Mouse (Mus musculus) MEL (cell line): ENCODE data around the gene Isy1.

ENCODE experiments used
- CTCF ChIP-seq, 3 experiments: IDR thresholded peaks in 2 of 3; conservative IDR thresholded peaks in 1 of 3; 2 replicates each; pipeline ENCODE4 v1.5.1; 2011 to 2012; ENCODE audit warnings: low read length in 3 of 3, low read depth in 2 of 3, mild to moderate bottlenecking in 2 of 3, improper control_type of control experiment in 1 of 3, inconsistent platforms in 1 of 3, mixed read lengths in 1 of 3, moderate library complexity in 1 of 3; ENCODE audit not compliant: control insufficient read depth in 1 of 3, insufficient read depth in 1 of 3, poor library complexity in 1 of 3, severe bottlenecking in 1 of 3
- E2F4 ChIP-seq: IDR thresholded peaks from 2 replicates; pipeline ENCODE4 v1.6.1; 2011; ENCODE audit warnings: low read depth, low read length, improper control_type of control experiment, borderline replicate concordance
- ELF1 ChIP-seq: IDR thresholded peaks from 2 replicates; pipeline ENCODE4 v1.6.1; 2014; ENCODE audit warnings: low read depth, mild to moderate bottlenecking, inconsistent platforms, low read length, improper control_type of control experiment, moderate library complexity
- EP300 ChIP-seq, 2 experiments: IDR thresholded peaks; 2 replicates each; pipeline ENCODE4 v1.6.1; 2011; ENCODE audit warnings: improper control_type of control experiment in 2 of 2, low read length in 2 of 2, low read depth in 1 of 2, mild to moderate bottlenecking in 1 of 2
- GABPA ChIP-seq: IDR thresholded peaks from 2 replicates; pipeline ENCODE4 v1.6.1; 2012; ENCODE audit warnings: low read depth, mild to moderate bottlenecking, inconsistent platforms, low read length, improper control_type of control experiment, moderate library complexity
- GATA1 ChIP-seq: IDR thresholded peaks from 2 replicates; pipeline ENCODE4 v1.6.1; 2011; ENCODE audit warnings: low read depth, low read length, improper control_type of control experiment
- KAT2A ChIP-seq: conservative IDR thresholded peaks from 2 replicates; pipeline ENCODE4 v1.6.1; 2012; ENCODE audit warnings: low read depth, low read length, improper control_type of control experiment, inconsistent platforms
- MXI1 ChIP-seq: IDR thresholded peaks from 2 replicates; pipeline ENCODE4 v1.6.1; 2011; ENCODE audit warnings: mild to moderate bottlenecking, low read depth, low read length, improper control_type of control experiment
- POLR2A ChIP-seq, 2 experiments: IDR thresholded peaks; 2 replicates each; pipeline ENCODE4 v1.6.1; 2011 to 2012; ENCODE audit warnings: low read length in 2 of 2, mild to moderate bottlenecking in 2 of 2, control low read depth in 1 of 2, improper control_type of control experiment in 1 of 2, low read depth in 1 of 2, moderate library complexity in 1 of 2; ENCODE audit not compliant: control insufficient read depth in 1 of 2, insufficient read depth in 1 of 2, poor library complexity in 1 of 2
- POLR2AphosphoS2 ChIP-seq: IDR thresholded peaks from 2 replicates; pipeline ENCODE4 v1.6.1; 2011; ENCODE audit warnings: low read length, improper control_type of control experiment
- RCOR1 ChIP-seq: IDR thresholded peaks from 2 replicates; pipeline ENCODE4 v1.6.1; 2012; ENCODE audit warnings: low read depth, mild to moderate bottlenecking, inconsistent platforms, low read length, improper control_type of control experiment
- SMC3 ChIP-seq: IDR thresholded peaks from 2 replicates; pipeline ENCODE4 v1.6.1; 2011; ENCODE audit warnings: low read depth, low read length, improper control_type of control experiment
- USF1 ChIP-seq: IDR thresholded peaks from 2 replicates; pipeline ENCODE4 v1.6.1; 2014; ENCODE audit warnings: low read depth, mild to moderate bottlenecking, inconsistent platforms, low read length, improper control_type of control experiment, moderate library complexity

DNA sequence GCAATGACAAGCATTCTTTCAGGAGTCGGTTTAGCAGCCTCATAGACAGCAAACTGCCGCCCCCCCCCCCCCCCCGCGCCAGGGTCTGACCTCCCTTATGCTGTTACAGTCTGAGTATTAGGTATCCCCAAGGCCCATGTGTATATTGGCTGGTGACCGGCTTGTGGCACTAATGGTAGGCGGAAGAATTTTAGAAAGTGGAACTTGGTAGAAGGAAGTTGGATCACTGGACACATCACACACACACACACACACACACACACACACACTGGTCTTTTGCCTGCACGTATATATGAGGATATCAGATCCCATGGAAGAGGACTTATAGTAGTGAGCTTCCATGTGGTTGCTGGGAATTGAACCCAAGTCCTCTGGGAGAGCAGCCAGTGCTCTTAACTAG lies 36.1 kb downstream of the Isy1 start:
- no peak for TF ChIP-seq GATA1
- TF ChIP-seq POLR2AphosphoS2, result no peak
- no peak for TF ChIP-seq POLR2A (IDR thresholded peaks at IDR 0.05; ENCODE audit: control insufficient read depth in 1 of 2, insufficient read depth in 1 of 2, low read depth in 1 of 2, low read length in 2 of 2, poor library complexity in 1 of 2)
- no peak for TF ChIP-seq EP300 (IDR thresholded peaks at IDR 0.05; ENCODE audit: low read depth in 1 of 2, low read length in 2 of 2)
- no peak for TF ChIP-seq MXI1
- TF ChIP-seq SMC3, result no peak
- TF ChIP-seq GABPA, result no peak
- no peak for TF ChIP-seq KAT2A
- no peak for TF ChIP-seq CTCF (IDR thresholded peaks at IDR 0.05 in 2 of 3, conservative IDR thresholded peaks at IDR 0.05 in 1 of 3; ENCODE audit: control insufficient read depth in 1 of 3, insufficient read depth in 1 of 3, low read depth in 2 of 3, low read length in 3 of 3, poor library complexity in 1 of 3, severe bottlenecking in 1 of 3)
- no peak for TF ChIP-seq RCOR1
- TF ChIP-seq E2F4, result no peak
- TF ChIP-seq USF1, result no peak
- no peak for TF ChIP-seq ELF1
